Mouse (Mus musculus): ENCODE measurements around the gene Gm37240.

- no peak for TF ChIP-seq CHD2 (IDR thresholded peaks at IDR 0.05; ENCODE audit: low read depth, low read length)
- TF ChIP-seq MAFK (IDR thresholded peaks at IDR 0.05; ENCODE audit: insufficient read depth, low read depth, low read length), result no peak
- no peak for TF ChIP-seq ZC3H11A (IDR thresholded peaks at IDR 0.05; ENCODE audit: borderline replicate concordance, low read depth, low read length)
Observed at GRCm38 (mm10) chr3:85362883-85363282, 524.4 kb downstream of the Gm37240 start.

All from ES-E14 (cell line).